Mouse (Mus musculus) limb, embryonic 14.5 days (tissue): ENCODE results near the gene Riox2. TPM values are rescaled to one million over a fixed set of nuclear protein-coding genes. Genes with fewer than 3 reads are reported as not detected.

Experiments used
- ATAC-seq: fragments of 200-750 bp; cut with Nextera tagmentation; 2 replicates; pipeline ENCODE4 v1.8.0; 2017; ENCODE audit warnings: low read depth, moderate number of reproducible peaks, moderate TSS enrichment; ENCODE audit not compliant: low FRiP score
- DNase-seq: peaks from one replicate; pipeline ENCODE4 v3.0.0-alpha.2; 2015; ENCODE audit warnings: low spot score
- H3K27ac ChIP-seq: fragments of 300-500 bp; sonication (generic); replicated peaks from 2 replicates; pipeline ENCODE4 v1.5.1; 2014; ENCODE audit warnings: low read depth, mild to moderate bottlenecking, low read length, moderate library complexity, mixed read lengths
- H3K27me3 ChIP-seq: fragments of 300-500 bp; sonication (generic); 2 replicates; pipeline ENCODE4 v1.6.1; 2014; ENCODE audit warnings: low read length, mixed read lengths; ENCODE audit not compliant: control insufficient read depth, insufficient read depth
- H3K36me3 ChIP-seq: fragments of 300-500 bp; sonication (generic); 2 replicates; pipeline ENCODE4 v1.6.1; 2014; ENCODE audit warnings: mild to moderate bottlenecking, low read length, moderate library complexity, mixed read lengths; ENCODE audit not compliant: control insufficient read depth, insufficient read depth
- H3K4me1 ChIP-seq: fragments of 300-500 bp; sonication (generic); 2 replicates; pipeline ENCODE4 v1.6.1; 2014; ENCODE audit warnings: antibody characterized with exemption, low read length, mixed read lengths; ENCODE audit not compliant: control insufficient read depth, insufficient read depth
- H3K4me2 ChIP-seq: fragments of 300-500 bp; sonication (generic); replicated peaks from 2 replicates; pipeline ENCODE4 v1.6.1; 2014; ENCODE audit warnings: low read depth, mild to moderate bottlenecking, low read length, moderate library complexity; ENCODE audit not compliant: severe bottlenecking
- H3K4me3 ChIP-seq: fragments of 300-500 bp; sonication (generic); replicated peaks from 2 replicates; pipeline ENCODE4 v1.5.1; 2014; ENCODE audit warnings: low read length
- H3K9ac ChIP-seq: fragments of 300-500 bp; sonication (generic); 2 replicates; pipeline ENCODE4 v1.6.1; 2014; ENCODE audit warnings: mild to moderate bottlenecking, low read depth, low read length, moderate library complexity; ENCODE audit not compliant: severe bottlenecking
- H3K9me3 ChIP-seq: fragments of 300-500 bp; sonication (generic); 2 replicates; pipeline ENCODE4 v1.6.1; 2016; ENCODE audit warnings: low read length; ENCODE audit not compliant: control insufficient read depth
- POLR2A ChIP-seq: fragments of 200-500 bp; IDR thresholded peaks from 2 replicates; pipeline ENCODE4 v1.8.0; 2012; ENCODE audit warnings: inconsistent platforms, mild to moderate bottlenecking, moderate library complexity, borderline replicate concordance; ENCODE audit not compliant: insufficient read depth, insufficient read length; ENCODE audit errors: extremely low read depth
- WGBS: fragments of 180-500 bp; shearing (Covaris S2); extraction: QIAGEN DNeasy Blood & Tissue Kit; methylation state at CpG from one replicate; pipeline ENCODE4 v1.1.7; 2014; 5-methylcytosine and 5-hydroxymethylcytosine counted together
- polyA plus RNA-seq, 2 experiments: library from polyadenylated mRNA; depleted of rRNA in 1 of 2; stranded (reverse) in 1 of 2; unstranded in 1 of 2; fragments of >200 nt; fragmentation: Nextera tagmentation in 1 of 2; extraction: Ambion mirVana in 1 of 2; gene quantifications; 2 replicates each; pipeline versions ENCODE4 v1.2.1 to v1.2.3; 2012 to 2014

Riox2 gene
- polyA plus RNA-seq (2012; rRNA removed): 15.4 and 18.3 TPM in 2 replicates
- polyA plus RNA-seq (2014; fragmentation: Nextera tagmentation; extraction: Ambion mirVana): 30.4 and 32.4 TPM in 2 replicates

- H3K4me1 ChIP-seq: no peaks in the 10 kb centered on the region
- 0 out of 2 replicates have a peak, but pooled peaks have one; percentile 36 for TF ChIP-seq POLR2A
Observed at GRCm38 (mm10) chr16:59471637-59472278, at the start of gene Riox2. Gene Riox2, plus strand, starts transcription at chr16:59471775.

GRCm38 (mm10) chr16:59427960-59428359 is 43.6 kb upstream of the Riox2 start:
- no peak for ATAC-seq
- no peak for TF ChIP-seq POLR2A
- no peaks in the 10 kb centered on the region for H3K4me1 ChIP-seq
- no peak overlapping the region for H3K4me3 ChIP-seq
- H3K9me3 ChIP-seq: no peaks in the 10 kb centered on the region
- H3K36me3 ChIP-seq: no peaks in the 10 kb centered on the region
- WGBS: 58% methylated on average over 7 of the region's 7 CpGs
- no peaks in the 10 kb centered on the region for H3K27me3 ChIP-seq
- H3K27ac ChIP-seq: no peak overlapping the region
- no peak overlapping the region for H3K4me2 ChIP-seq
- DNase-seq: no peak
- no peak overlapping the region for H3K9ac ChIP-seq

More at GRCm38 (mm10) chr16:59471637-59472278, at the start of gene Riox2:
- Histone ChIP-seq H3K4me3 (peak within 1 kb of the TSS; percentile 64), H3K9me3 (no peaks in the 10 kb centered on the region), H3K9ac (peak within 1 kb of the TSS; percentile 70), H3K27me3 (no peaks in the 10 kb centered on the region), H3K36me3 (0 out of 2 replicates have a peak, but pooled peaks cover 5% of the 10 kb centered on the region), H3K27ac (0 out of 2 replicates have a peak within 1 kb of the TSS, but pooled peaks have one; percentile 35), H3K4me2 (peak within 1 kb of the TSS; percentile 48)
- DNase-seq: peak; percentile 71
- 2% methylated on average over 56 of the region's 56 CpGs for WGBS
- ATAC-seq: peak; percentile 93

- no peak overlapping the region for H3K4me3 ChIP-seq
- no peak for TF ChIP-seq POLR2A
- WGBS: 24% methylated on average over 11 of the region's 11 CpGs
- 0 out of 2 replicates have a peak, but pooled peaks cover 3% of the 10 kb centered on the region for H3K4me1 ChIP-seq
- H3K27ac ChIP-seq: peak overlapping the region; percentile 58; the same call in 1 of the 2 replicates
- no peaks in the 10 kb centered on the region for H3K27me3 ChIP-seq
- peak; percentile 67; the same call in 1 of the 2 replicates for ATAC-seq
- H3K36me3 ChIP-seq: no peaks in the 10 kb centered on the region
- 0 out of 2 replicates have a peak overlapping the region, but pooled peaks have one; percentile 14 for H3K4me2 ChIP-seq
- H3K9ac ChIP-seq: no peak overlapping the region
- peak; percentile 73 for DNase-seq
- no peaks in the 10 kb centered on the region for H3K9me3 ChIP-seq
Observed at GRCm38 (mm10) chr16:59433181-59433580, 38.4 kb upstream of the Riox2 start.

GRCm38 (mm10) chr16:59444880-59445559 is 26.6 kb upstream of the Riox2 start:
- Histone ChIP-seq H3K4me3 (no peak overlapping the region), H3K4me1 (peaks cover 5% of the 10 kb centered on the region; the same call in 1 of the 2 replicates), H3K9me3 (no peaks in the 10 kb centered on the region), H3K9ac (no peak overlapping the region), H3K27me3 (no peaks in the 10 kb centered on the region), H3K27ac (no peak overlapping the region), H3K36me3 (no peaks in the 10 kb centered on the region), H3K4me2 (no peak overlapping the region)
- no peak for ATAC-seq
- no peak for DNase-seq
- 80% methylated on average over 7 of the region's 7 CpGs for WGBS
- no peak for TF ChIP-seq POLR2A

- no peaks in the 10 kb centered on the region for H3K27me3 ChIP-seq
- no peak overlapping the region for H3K4me3 ChIP-seq
- no peak overlapping the region for H3K9ac ChIP-seq
- H3K9me3 ChIP-seq: no peaks in the 10 kb centered on the region
- ATAC-seq (no peak), DNase-seq (no peak)
- H3K4me1 ChIP-seq: no peaks in the 10 kb centered on the region
- no peak for TF ChIP-seq POLR2A
- no peaks in the 10 kb centered on the region for H3K36me3 ChIP-seq
- 75% methylated on average over 1 of the region's 1 CpGs for WGBS
- no peak overlapping the region for H3K27ac ChIP-seq
- H3K4me2 ChIP-seq: no peak overlapping the region
Observed at GRCm38 (mm10) chr16:59448181-59448580, 23.4 kb upstream of the Riox2 start.
